Mouse (Mus musculus) kidney, embryonic 15.5 days (tissue): ENCODE data around the gene Gpr135. TPM values are rescaled to one million over a fixed set of nuclear protein-coding genes. Genes with fewer than 3 reads are reported as not detected.

Experiments
- ATAC-seq: fragments of 200-750 bp; cut with Nextera tagmentation; replicated peaks from 2 replicates; pipeline ENCODE4 v1.8.0; 2017; ENCODE audit warnings: moderate TSS enrichment; ENCODE audit not compliant: low FRiP score
- H3K27ac ChIP-seq: fragments of 300-500 bp; sonication (generic); 2 replicates; pipeline ENCODE4 v1.5.1; 2015; ENCODE audit warnings: mild to moderate bottlenecking, inconsistent platforms
- H3K27me3 ChIP-seq: fragments of 300-500 bp; sonication (generic); 2 replicates; pipeline ENCODE4 v1.6.1; 2015; ENCODE audit warnings: inconsistent platforms
- H3K36me3 ChIP-seq: fragments of 300-500 bp; sonication (generic); 2 replicates; pipeline ENCODE4 v1.6.1; 2015; ENCODE audit warnings: inconsistent platforms
- H3K4me1 ChIP-seq: fragments of 300-500 bp; sonication (generic); 2 replicates; pipeline ENCODE4 v1.6.1; 2015; ENCODE audit warnings: inconsistent platforms
- H3K4me2 ChIP-seq: fragments of 300-500 bp; sonication (generic); 2 replicates; pipeline ENCODE4 v1.6.1; 2015; ENCODE audit warnings: moderate library complexity, mild to moderate bottlenecking, inconsistent platforms
- H3K4me3 ChIP-seq: fragments of 300-500 bp; sonication (generic); replicated peaks from 2 replicates; pipeline ENCODE4 v1.5.1; 2015; ENCODE audit warnings: mild to moderate bottlenecking, inconsistent platforms
- H3K9ac ChIP-seq: fragments of 300-500 bp; sonication (generic); 2 replicates; pipeline ENCODE4 v1.6.1; 2015; ENCODE audit warnings: mild to moderate bottlenecking, inconsistent platforms
- H3K9me3 ChIP-seq: fragments of 300-500 bp; sonication (generic); replicated peaks from 2 replicates; pipeline ENCODE4 v1.6.1; 2016; ENCODE audit warnings: inconsistent platforms
- WGBS: fragments of 180-500 bp; shearing (Covaris S2); methylation state at CpG from one replicate; pipeline ENCODE4 v1.1.7; 2015; ENCODE audit warnings: mixed read lengths; 5-methylcytosine and 5-hydroxymethylcytosine counted together
- polyA plus RNA-seq: library from polyadenylated mRNA; unstranded; fragments of >200 nt; fragmentation: Nextera tagmentation; extraction: Ambion mirVana; gene quantifications from 2 replicates; pipeline ENCODE4 v1.2.1, GENCODE M21; 2015

Gene Gpr135
- polyA plus RNA-seq, result 0.57 and 0.85 TPM in 2 replicates

DNA sequence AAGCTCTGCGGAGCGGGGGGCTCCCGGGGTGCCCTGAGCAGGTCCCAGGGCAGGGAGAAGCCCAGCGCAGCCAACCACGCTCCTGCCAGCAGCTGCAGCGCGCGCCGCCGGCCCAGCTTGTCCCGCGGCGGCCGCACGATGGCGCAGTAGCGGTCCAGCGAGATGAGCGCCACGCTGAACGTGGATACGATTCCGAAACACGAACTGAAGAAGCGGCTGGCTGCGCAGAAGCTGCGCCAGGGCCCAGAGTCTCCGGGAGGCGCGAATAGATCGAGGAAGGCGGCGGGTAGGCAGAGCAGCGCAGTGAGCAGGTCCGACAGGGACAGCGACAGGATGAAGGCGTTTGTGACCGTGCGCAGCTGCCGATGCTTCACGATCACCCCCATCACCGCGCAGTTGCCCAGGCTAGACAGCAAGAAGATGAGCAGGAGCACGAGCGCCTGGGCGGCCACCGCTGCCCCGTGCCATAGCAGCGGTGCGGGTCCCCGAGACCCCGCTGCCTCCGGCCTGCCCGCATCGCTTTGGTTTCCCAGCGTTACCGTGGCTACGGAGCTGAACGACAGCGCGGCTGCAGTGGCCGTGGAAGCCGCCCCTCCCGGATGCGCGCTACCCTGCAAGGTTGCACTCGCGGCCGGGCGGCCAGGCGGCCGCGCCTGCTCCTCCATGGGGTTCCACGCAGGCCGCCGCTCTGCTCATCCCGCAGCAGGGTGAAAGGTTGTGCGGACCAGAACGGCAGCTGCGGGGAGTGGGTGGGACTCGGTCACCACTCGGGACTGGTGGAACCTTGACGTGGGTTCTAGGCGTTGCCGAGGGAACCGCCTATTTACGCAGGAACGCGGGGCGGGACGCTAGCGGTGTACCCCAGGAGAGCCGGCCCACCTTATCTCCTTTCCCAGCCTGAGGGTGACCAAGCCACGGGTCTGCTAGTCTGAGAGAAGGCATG, at the start of gene Gpr135:
Gene Gpr135, minus strand, starts transcription at position 799 of the 943 bp plus-strand sequence.
- under 1% methylated on average over 94 of the region's 94 CpGs for WGBS
- Histone ChIP-seq H3K4me2 (peak within 1 kb of the TSS; percentile 99), H3K4me3 (peak within 1 kb of the TSS; percentile 62)

DNA sequence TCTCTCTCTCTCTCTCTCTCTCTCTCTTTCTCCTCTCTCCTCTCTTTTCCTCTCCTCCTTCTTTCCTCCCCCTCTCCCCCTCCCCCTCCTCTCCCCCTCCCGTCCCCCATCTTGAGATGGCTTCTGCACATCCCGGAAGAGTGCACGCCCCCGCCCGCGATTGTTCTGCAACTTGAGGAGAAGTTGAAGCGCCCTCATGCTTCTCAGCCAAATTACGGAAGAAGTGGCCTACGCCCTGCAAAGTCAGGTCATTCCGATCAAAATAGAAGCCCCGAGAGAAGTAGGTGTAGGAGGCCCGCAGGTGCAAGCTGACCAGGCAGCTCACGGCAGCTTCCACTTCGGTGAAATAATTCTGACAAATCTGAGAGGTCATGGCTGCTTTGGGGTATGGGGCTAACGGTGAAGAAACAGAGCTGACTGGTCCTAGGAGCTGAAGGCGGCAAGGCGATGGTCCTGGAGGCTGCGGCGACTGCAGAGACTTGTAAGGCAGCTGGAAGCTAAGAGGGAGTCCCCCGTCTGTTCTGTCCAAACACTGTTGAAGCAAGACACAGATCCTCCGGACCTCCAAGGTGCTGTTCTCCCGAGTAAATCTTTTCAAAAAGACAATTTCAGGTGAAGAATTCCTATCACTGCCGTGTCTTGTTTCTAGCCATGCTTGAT, 44.9 kb upstream of the Gpr135 start:
- no peaks in the 10 kb centered on the region for H3K9me3 ChIP-seq
- no peaks in the 10 kb centered on the region for H3K36me3 ChIP-seq
- no peak overlapping the region for H3K9ac ChIP-seq
- no peaks in the 10 kb centered on the region for H3K4me1 ChIP-seq
- WGBS, result 75% methylated on average over 22 of the region's 23 CpGs
- ATAC-seq, result no peak
- no peaks in the 10 kb centered on the region for H3K27me3 ChIP-seq
- H3K27ac ChIP-seq, result no peak overlapping the region
- no peak overlapping the region for H3K4me3 ChIP-seq
- H3K4me2 ChIP-seq, result no peak overlapping the region

More for the DNA sequence above, at the start of gene Gpr135:
- Histone ChIP-seq H3K9ac (peak within 1 kb of the TSS; percentile 44), H3K36me3 (peaks cover 16% of the 10 kb centered on the region), H3K9me3 (no peaks in the 10 kb centered on the region), H3K27me3 (peaks cover 29% of the 10 kb centered on the region), H3K27ac (no peak within 1 kb of the TSS), H3K4me1 (peaks cover 17% of the 10 kb centered on the region)
- ATAC-seq, result peak; percentile 86

DNA sequence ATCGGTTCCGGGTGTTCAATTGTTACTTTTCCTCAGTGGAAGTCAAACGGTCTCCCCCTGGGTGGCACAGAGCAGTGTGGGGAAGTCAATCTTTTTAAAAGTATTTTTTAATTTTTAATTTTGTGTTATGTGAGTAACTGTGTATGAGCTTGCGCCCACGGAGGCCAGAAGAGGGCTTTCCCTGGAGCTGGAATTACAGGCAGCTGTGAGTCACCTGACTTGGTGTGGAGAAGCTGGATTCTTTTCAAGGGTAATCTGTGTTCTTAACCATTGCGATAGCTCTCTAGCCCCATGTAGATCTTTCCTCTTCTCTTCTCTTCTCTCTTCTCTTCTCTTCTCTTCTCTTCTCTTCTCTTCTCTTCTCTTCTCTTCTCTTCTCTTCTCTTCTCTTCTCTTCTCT, 44.2 kb upstream of the Gpr135 start:
- H3K9me3 ChIP-seq, result no peaks in the 10 kb centered on the region
- H3K9ac ChIP-seq, result no peak overlapping the region
- no peak overlapping the region for H3K4me3 ChIP-seq
- ATAC-seq, result no peak
- no peaks in the 10 kb centered on the region for H3K36me3 ChIP-seq
- 78% methylated on average over 6 of the region's 6 CpGs for WGBS
- H3K4me2 ChIP-seq, result no peak overlapping the region
- H3K27me3 ChIP-seq, result no peaks in the 10 kb centered on the region
- no peaks in the 10 kb centered on the region for H3K4me1 ChIP-seq
- no peak overlapping the region for H3K27ac ChIP-seq

DNA sequence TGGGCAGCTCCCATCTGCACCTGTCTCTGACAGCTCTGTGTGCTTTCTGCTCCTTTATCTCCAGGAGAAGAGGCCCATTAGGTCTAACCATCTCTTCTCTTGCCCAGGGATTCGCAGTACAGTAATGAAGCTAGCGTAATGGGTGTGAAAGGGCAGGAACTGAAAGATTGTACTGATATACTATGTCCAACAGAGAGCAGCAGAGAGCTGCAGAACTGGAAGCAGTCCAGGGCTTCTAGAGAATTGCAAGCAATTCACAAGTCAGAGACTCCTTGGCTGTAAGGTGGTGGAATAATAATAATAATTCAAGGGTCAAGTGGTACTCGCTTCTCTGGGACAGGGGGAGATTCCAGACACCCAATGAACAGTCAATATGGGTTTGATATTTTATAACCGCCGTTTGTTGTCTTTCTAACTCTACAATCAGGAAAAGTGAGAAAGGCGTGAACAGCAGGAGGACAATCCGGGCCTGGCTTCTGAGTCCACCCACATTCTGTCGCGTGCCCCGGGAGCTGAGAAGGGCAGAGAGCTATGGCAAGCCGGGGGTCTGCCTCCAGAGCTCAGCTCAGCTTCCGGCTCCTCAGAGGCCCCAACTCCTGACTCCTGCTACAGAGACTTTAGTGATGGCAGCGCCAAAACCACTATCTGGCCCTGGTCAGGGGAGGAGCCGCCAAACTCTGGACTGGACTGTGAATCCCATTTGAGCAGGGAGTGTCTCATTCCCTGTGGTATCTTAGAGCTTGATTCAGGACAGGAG, 33.8 kb upstream of the Gpr135 start:
- Histone ChIP-seq H3K4me1 (no peaks in the 10 kb centered on the region), H3K36me3 (peaks cover 18% of the 10 kb centered on the region), H3K4me3 (no peak overlapping the region), H3K27me3 (no peaks in the 10 kb centered on the region), H3K9me3 (no peaks in the 10 kb centered on the region), H3K27ac (no peak overlapping the region), H3K9ac (no peak overlapping the region), H3K4me2 (peak overlapping the region; percentile 44)
- 24% methylated on average over 14 of the region's 14 CpGs for WGBS
- ATAC-seq, result peak; percentile 40

DNA sequence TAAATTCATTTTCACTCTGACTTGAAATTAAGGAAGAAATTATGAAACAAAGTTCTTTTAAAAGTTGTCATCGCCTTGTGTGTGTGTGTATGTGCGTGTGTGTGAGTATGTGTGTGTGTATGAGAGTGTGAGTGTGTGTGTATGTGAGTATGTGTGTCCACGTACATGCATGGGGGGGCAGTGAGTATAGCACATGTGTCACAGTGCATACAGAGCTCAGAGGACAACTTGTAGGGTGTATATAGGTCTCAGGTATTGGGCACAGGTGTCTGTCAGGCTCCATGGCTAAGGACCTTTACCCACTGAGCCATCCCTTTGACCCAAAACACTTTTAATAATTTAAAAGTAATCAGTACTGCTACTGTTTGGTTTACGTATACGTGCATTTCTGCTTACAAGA, 33.1 kb upstream of the Gpr135 start:
- Histone ChIP-seq H3K4me2 (no peak overlapping the region), H3K4me1 (no peaks in the 10 kb centered on the region), H3K9me3 (no peaks in the 10 kb centered on the region), H3K36me3 (peaks cover 24% of the 10 kb centered on the region), H3K4me3 (no peak overlapping the region), H3K27me3 (no peaks in the 10 kb centered on the region), H3K27ac (no peak overlapping the region), H3K9ac (no peak overlapping the region)
- no peak for ATAC-seq
- WGBS, result 94% methylated on average over 5 of the region's 5 CpGs

DNA sequence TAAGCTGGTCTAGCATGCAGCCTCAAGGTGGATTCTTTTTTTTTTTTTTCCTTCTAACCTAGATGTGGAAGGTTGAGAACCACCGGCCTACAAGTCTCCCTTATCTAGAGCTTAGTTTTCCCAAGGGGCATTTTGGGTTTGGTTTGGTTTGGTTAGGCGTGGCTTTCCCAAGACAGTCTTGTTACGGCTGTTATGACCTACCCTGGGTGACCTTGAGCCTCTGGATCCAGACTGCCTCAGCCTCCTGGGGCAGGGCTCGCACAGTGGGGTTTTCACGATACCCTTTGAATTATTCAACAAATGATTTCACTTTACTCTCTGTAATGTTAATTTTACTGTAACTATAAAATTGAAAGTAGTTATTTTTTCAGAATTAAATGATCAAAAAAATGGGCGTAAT, 31.9 kb upstream of the Gpr135 start:
- no peaks in the 10 kb centered on the region for H3K27me3 ChIP-seq
- no peak overlapping the region for H3K27ac ChIP-seq
- H3K9ac ChIP-seq, result no peak overlapping the region
- 86% methylated on average over 6 of the region's 6 CpGs for WGBS
- H3K4me1 ChIP-seq, result no peaks in the 10 kb centered on the region
- ATAC-seq, result no peak
- no peak overlapping the region for H3K4me2 ChIP-seq
- H3K4me3 ChIP-seq, result no peak overlapping the region
- no peaks in the 10 kb centered on the region for H3K9me3 ChIP-seq
- peaks cover 30% of the 10 kb centered on the region for H3K36me3 ChIP-seq

DNA sequence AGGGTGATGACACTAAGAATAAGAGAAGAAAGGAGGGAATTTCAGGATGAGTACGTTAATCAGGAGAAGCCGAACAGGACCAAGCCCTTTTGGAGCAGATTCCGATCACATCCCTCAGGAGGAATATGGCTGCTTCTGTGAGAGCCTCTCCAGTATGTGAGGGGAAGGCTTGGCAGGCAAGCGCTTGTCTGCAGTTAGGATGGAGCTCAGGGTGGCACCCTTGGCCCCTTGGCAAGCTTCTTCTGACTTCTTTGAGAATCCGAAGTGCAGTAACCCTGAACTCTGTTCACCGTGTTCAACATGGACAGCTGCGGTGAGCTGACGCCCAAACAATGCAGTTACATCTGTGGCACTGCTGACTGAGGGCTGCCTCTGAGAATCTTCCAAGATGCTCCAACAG, 26.0 kb upstream of the Gpr135 start:
- no peak overlapping the region for H3K27ac ChIP-seq
- 95% methylated on average over 8 of the region's 8 CpGs for WGBS
- H3K4me1 ChIP-seq, result no peaks in the 10 kb centered on the region
- no peak overlapping the region for H3K4me2 ChIP-seq
- no peaks in the 10 kb centered on the region for H3K27me3 ChIP-seq
- H3K36me3 ChIP-seq, result peaks cover 85% of the 10 kb centered on the region
- no peak overlapping the region for H3K4me3 ChIP-seq
- no peak overlapping the region for H3K9ac ChIP-seq
- no peak for ATAC-seq
- H3K9me3 ChIP-seq, result no peaks in the 10 kb centered on the region

DNA sequence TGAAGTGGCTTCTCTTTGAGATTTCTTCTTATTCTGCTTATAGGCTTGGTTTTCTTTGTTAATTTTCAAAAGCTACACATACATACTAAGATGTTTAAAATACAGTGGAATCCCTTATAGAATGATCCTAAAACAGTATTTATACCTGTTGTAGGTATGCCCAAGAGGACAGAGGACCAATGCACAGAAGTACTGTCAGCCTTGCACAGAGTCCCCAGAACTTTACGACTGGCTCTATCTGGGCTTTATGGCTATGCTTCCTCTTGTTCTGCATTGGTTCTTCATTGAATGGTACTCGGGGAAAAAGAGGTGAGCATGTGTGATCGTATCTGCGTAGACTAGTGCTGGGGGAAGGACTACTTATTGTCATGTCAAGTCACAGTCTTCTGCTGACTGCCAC, 18.9 kb upstream of the Gpr135 start:
- 90% methylated on average over 4 of the region's 4 CpGs for WGBS

DNA sequence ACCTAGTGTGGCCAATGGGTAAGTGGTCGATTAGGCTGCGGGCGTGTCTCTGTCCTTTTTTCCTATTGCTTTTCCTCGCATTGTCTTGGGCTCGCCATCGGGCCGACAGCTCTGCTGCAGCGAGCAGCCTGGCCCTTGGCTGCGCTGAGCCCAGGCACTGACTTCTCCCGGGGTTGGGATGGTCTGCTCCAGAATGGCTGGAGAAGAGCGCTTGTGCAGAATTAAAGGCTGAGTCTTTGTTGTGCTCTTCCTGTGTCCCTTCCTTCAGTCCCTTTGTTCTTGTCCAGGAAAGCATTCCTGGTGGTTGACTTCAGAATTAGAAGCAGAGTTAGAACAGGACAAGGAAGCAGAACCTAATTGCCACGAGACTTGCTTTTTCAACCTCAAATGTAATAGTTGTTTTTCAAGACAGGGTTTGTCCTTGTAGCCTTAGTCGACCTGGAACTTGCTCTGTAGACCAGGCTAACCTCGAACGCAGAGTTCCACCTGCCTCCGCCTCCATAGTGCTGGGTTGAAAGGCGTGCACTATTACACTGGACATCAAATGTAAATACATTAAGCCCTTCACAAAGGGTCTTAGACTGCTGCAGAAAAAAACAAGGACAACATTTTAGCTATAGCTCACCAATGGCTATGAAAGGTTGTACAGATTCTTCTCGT, 15.4 kb upstream of the Gpr135 start:
- WGBS, result 1% methylated on average over 18 of the region's 18 CpGs

More for the DNA sequence above, 18.9 kb upstream of the Gpr135 start:
- H3K4me1 ChIP-seq, result peaks cover 14% of the 10 kb centered on the region
- H3K27me3 ChIP-seq, result no peaks in the 10 kb centered on the region
- H3K9ac ChIP-seq, result no peak overlapping the region
- no peaks in the 10 kb centered on the region for H3K9me3 ChIP-seq
- H3K36me3 ChIP-seq, result peaks cover 49% of the 10 kb centered on the region
- H3K4me3 ChIP-seq, result no peak overlapping the region
- no peak overlapping the region for H3K4me2 ChIP-seq
- no peak for ATAC-seq
- no peak overlapping the region for H3K27ac ChIP-seq

DNA sequence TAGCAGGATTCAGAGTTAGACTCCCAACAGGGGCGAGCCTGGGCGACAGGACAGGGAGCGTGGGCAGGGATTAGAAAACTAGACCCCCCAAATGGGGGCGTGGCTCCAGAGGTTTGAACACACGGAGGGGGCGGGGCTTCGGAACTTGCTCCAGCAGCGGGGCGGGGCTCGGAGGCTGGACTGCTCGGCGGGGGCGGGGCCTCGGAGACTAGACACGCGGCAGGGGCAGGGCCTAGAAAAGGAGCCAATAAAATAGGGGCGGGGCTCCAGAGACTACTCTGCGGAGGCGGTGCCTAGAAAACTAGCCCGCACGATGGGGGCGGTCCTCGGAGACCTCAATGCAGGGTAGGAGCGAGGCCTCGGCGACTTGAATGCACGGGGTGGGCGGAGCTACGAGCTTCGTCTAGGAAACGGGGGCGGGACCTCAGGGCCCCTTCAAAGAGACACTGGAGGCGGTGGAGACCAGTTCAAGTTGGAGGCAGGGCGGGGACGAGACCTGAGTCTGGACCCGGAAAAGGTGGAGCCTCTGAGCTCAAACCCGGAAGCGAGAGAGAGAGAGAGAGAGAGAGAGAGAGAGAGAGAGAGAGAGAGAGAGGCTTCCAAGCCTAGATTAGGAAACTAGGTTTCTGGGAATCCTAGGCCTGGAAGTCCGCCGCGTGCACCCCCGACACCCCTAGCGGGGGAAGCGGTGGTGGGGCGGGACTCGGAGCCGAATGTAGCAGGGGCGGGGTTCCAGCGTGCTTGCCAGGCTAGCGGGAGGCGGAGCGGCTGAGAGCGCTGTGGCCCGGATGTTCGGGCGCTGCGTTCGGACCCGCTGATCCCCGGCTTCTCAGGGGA, 14.6 kb upstream of the Gpr135 start, which contains the start of the genes L3hypdh and Jkamp:
Gene L3hypdh, minus strand, starts transcription at position 111 of the 837 bp plus-strand sequence.
Gene Jkamp, plus strand, starts transcription at position 261 of the 837 bp plus-strand sequence.
- peak within 1 kb of the TSS; percentile 77 for H3K9ac ChIP-seq
- H3K4me3 ChIP-seq, result peak within 1 kb of the TSS; percentile 82
- peak within 1 kb of the TSS; percentile 98 for H3K27ac ChIP-seq
- peaks cover 34% of the 10 kb centered on the region for H3K4me1 ChIP-seq
- H3K27me3 ChIP-seq, result no peaks in the 10 kb centered on the region
- H3K36me3 ChIP-seq, result peaks cover 8% of the 10 kb centered on the region
- peak within 1 kb of the TSS; percentile 95 for H3K4me2 ChIP-seq
- WGBS, result under 1% methylated on average over 60 of the region's 60 CpGs
- peak; percentile 97 for ATAC-seq
- no peaks in the 10 kb centered on the region for H3K9me3 ChIP-seq

More for the DNA sequence above, 15.4 kb upstream of the Gpr135 start:
- H3K27ac ChIP-seq, result peak overlapping the region; percentile 98
- no peaks in the 10 kb centered on the region for H3K9me3 ChIP-seq
- H3K9ac ChIP-seq, result peak overlapping the region; percentile 77
- H3K4me1 ChIP-seq, result peaks cover 34% of the 10 kb centered on the region
- H3K4me2 ChIP-seq, result peak overlapping the region; percentile 95
- ATAC-seq, result no peak
- peak overlapping the region; percentile 82 for H3K4me3 ChIP-seq
- peaks cover 14% of the 10 kb centered on the region for H3K36me3 ChIP-seq
- no peaks in the 10 kb centered on the region for H3K27me3 ChIP-seq

DNA sequence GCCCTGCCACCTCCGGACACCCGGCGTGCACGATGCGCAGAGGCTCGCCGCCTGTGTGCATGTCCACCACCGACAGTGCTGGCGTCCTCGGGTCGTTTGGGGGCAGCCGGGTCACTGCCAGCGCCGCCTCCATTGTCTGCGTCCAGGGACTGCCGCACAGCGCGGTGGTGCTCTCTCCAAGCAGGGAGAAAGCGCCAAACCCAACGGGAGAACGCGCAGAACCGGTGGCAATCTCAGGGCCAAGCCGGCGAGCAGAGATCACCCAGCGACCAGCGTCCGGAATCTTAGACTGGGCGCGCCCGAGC, 14.1 kb upstream of the Gpr135 start:
- peaks cover 3% of the 10 kb centered on the region for H3K36me3 ChIP-seq
- WGBS, result under 1% methylated on average over 31 of the region's 31 CpGs
- H3K27me3 ChIP-seq, result no peaks in the 10 kb centered on the region
- H3K9me3 ChIP-seq, result no peaks in the 10 kb centered on the region
- peak overlapping the region; percentile 98 for H3K27ac ChIP-seq
- peak overlapping the region; percentile 76 for H3K9ac ChIP-seq
- ATAC-seq, result peak; percentile 37; the same call in 1 of the 2 replicates
- peaks cover 34% of the 10 kb centered on the region for H3K4me1 ChIP-seq
- H3K4me3 ChIP-seq, result peak overlapping the region; percentile 82
- H3K4me2 ChIP-seq, result peak overlapping the region; percentile 95
